Mouse (Mus musculus) C2C12 (cell line): ENCODE measurements at regions not wholly inside any gene's neighbourhood (a gene's known extent, or its start where the extent isn't known, plus 50 kb on each side); places are given as distances from the start of the nearest gene placed in this dataset.

Experiments
- H3K27me3 ChIP-seq: one replicate; pipeline ENCODE4 v1.6.1; 2011; ENCODE audit not compliant: control insufficient read depth, insufficient read depth, insufficient read length
- H3K36me3 ChIP-seq: one replicate; pipeline ENCODE4 v1.6.1; 2011; ENCODE audit not compliant: control insufficient read depth, insufficient read depth
- H3K4me3 ChIP-seq: one replicate; pipeline ENCODE4 v1.5.1; 2011; ENCODE audit warnings: mild to moderate bottlenecking, control low read depth; ENCODE audit not compliant: poor library complexity, insufficient read depth, severe bottlenecking
- H3K79me2 ChIP-seq: one replicate; pipeline ENCODE4 v1.6.1; 2011; ENCODE audit not compliant: control insufficient read depth, insufficient read depth
- H3K79me3 ChIP-seq: one replicate; pipeline ENCODE4 v1.6.1; 2011; ENCODE audit warnings: low read depth, control low read depth
- H3ac ChIP-seq: one replicate; pipeline ENCODE3; 2011; ENCODE audit warnings: low read depth; ENCODE audit not compliant: control insufficient read depth, insufficient read length
- CEBPB ChIP-seq: IDR thresholded peaks from one replicate; pipeline ENCODE4 v1.6.1; 2011; ENCODE audit warnings: low read depth, mild to moderate bottlenecking, control low read depth, moderate library complexity
- CTCF ChIP-seq: IDR thresholded peaks from one replicate; pipeline ENCODE4 v1.5.1; 2011; ENCODE audit not compliant: control insufficient read depth, insufficient read depth, insufficient read length
- FOSL1 ChIP-seq: IDR thresholded peaks from one replicate; pipeline ENCODE4 v1.8.0; 2011; ENCODE audit warnings: mild to moderate bottlenecking, low read length; ENCODE audit not compliant: poor library complexity, insufficient read depth, severe bottlenecking
- MAX ChIP-seq: IDR thresholded peaks from one replicate; pipeline ENCODE4 v1.6.1; 2011; ENCODE audit warnings: mild to moderate bottlenecking, control low read depth
- MYOD1 ChIP-seq: IDR thresholded peaks from one replicate; pipeline ENCODE4 v1.6.1; 2011; ENCODE audit warnings: low read depth; ENCODE audit not compliant: control insufficient read depth, insufficient read length
- MYOG ChIP-seq: IDR thresholded peaks from one replicate; pipeline ENCODE4 v1.6.1; 2011; ENCODE audit not compliant: control insufficient read depth, insufficient read length; ENCODE audit errors: extremely low read depth
- USF1 ChIP-seq: IDR thresholded peaks from one replicate; pipeline ENCODE4 v1.6.1; 2011; ENCODE audit warnings: low read depth, mild to moderate bottlenecking, control low read depth, moderate library complexity

DNA sequence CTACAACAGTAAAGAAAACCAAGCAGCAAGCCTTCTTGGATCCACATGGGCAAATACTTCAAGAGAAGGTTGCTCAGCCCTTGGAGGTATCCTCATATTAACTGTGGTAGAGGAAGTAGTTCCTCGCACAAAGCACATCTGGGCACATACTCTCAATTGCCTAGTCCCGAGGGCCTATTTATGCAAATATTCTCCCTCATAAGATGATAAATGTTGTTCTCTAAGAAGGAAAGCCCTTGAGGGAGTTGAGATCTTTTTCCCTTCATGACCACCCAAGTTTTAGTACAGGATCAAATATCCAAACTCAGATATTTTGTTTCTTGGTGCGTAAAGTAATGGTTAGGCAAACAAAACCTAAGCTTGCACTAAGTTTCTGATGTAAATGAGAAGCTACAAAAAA lies 340.6 kb downstream of the Arl4a start:
- TF ChIP-seq CEBPB (no peak), FOSL1 (no peak), MYOG (no peak), USF1 (no peak), MYOD1 (no peak), CTCF (no peak), MAX (no peak)
- H3K79me2 ChIP-seq: no peaks in the 10 kb centered on the region
- no peak overlapping the region for H3K4me3 ChIP-seq
- H3K79me3 ChIP-seq: no peaks in the 10 kb centered on the region
- H3ac ChIP-seq: no peak overlapping the region
- no peaks in the 10 kb centered on the region for H3K27me3 ChIP-seq
- H3K36me3 ChIP-seq: no peaks in the 10 kb centered on the region

GRCm38 (mm10) chr12:39695322-39695721 lies 342.5 kb downstream of the Arl4a start:
- TF ChIP-seq MYOG (no peak), MAX (no peak), CEBPB (no peak), USF1 (no peak), FOSL1 (peak; percentile 20), MYOD1 (no peak), CTCF (no peak)
- H3K4me3 ChIP-seq: no peak overlapping the region
- H3K27me3 ChIP-seq: no peaks in the 10 kb centered on the region
- H3K79me3 ChIP-seq: no peaks in the 10 kb centered on the region
- no peak overlapping the region for H3ac ChIP-seq
- H3K36me3 ChIP-seq: no peaks in the 10 kb centered on the region
- no peaks in the 10 kb centered on the region for H3K79me2 ChIP-seq

- Histone ChIP-seq H3K79me2 (no peaks in the 10 kb centered on the region), H3K27me3 (no peaks in the 10 kb centered on the region), H3K36me3 (no peaks in the 10 kb centered on the region), H3K79me3 (no peaks in the 10 kb centered on the region), H3ac (no peak overlapping the region), H3K4me3 (no peak overlapping the region)
- TF ChIP-seq CEBPB (no peak), CTCF (no peak), MYOD1 (no peak), MYOG (no peak), USF1 (no peak), FOSL1 (no peak), MAX (no peak)
Observed at GRCm38 (mm10) chr12:39692043-39692442, 345.8 kb downstream of the Arl4a start.

- Histone ChIP-seq H3K79me3 (no peaks in the 10 kb centered on the region), H3K4me3 (no peak overlapping the region), H3K36me3 (no peaks in the 10 kb centered on the region), H3ac (no peak overlapping the region), H3K79me2 (no peaks in the 10 kb centered on the region), H3K27me3 (no peaks in the 10 kb centered on the region)
- TF ChIP-seq MAX (no peak), CEBPB (no peak), MYOG (no peak), CTCF (no peak), USF1 (no peak), MYOD1 (no peak), FOSL1 (no peak)
Observed at GRCm38 (mm10) chr12:39685399-39685798, 352.4 kb downstream of the Arl4a start.

- TF ChIP-seq MYOG (no peak), CEBPB (no peak), FOSL1 (no peak), MAX (no peak), CTCF (no peak), USF1 (no peak), MYOD1 (no peak)
- Histone ChIP-seq H3K36me3 (no peaks in the 10 kb centered on the region), H3K4me3 (no peak overlapping the region), H3ac (no peak overlapping the region), H3K79me2 (no peaks in the 10 kb centered on the region), H3K79me3 (no peaks in the 10 kb centered on the region), H3K27me3 (no peaks in the 10 kb centered on the region)
Observed at GRCm38 (mm10) chr12:39682121-39682520, 355.7 kb downstream of the Arl4a start.

DNA sequence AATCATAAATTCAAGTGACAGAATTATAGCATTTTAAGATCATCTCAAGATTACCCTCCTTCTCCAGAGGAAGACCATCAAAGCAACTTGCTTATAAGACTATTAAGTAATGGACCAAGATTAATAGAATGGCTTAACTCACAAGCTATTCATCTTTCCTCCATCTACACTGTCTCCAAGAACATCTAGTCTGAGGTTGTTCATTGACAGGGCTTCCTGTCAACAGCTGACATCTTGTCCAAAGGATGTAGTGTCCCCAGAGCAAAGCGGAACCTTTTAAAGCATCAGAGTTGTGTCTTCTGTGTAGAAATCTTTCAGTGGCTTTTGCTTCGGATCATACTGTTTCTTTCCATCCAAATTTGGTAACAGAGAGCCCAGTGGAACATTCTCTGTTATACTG lies 362.2 kb downstream of the Arl4a start:
- TF ChIP-seq CTCF: no peak
- TF ChIP-seq CEBPB: no peak
- no peak for TF ChIP-seq FOSL1
- no peak for TF ChIP-seq MYOD1
- TF ChIP-seq USF1: no peak
- TF ChIP-seq MAX: no peak
- TF ChIP-seq MYOG: no peak
- H3K36me3 ChIP-seq: no peaks in the 10 kb centered on the region
- H3K4me3 ChIP-seq: no peak overlapping the region
- H3ac ChIP-seq: no peak overlapping the region
- no peaks in the 10 kb centered on the region for H3K79me3 ChIP-seq
- H3K79me2 ChIP-seq: no peaks in the 10 kb centered on the region
- no peaks in the 10 kb centered on the region for H3K27me3 ChIP-seq
